15 mouse cellular contexts compared by ENCODE assay signal in the genomic region with DNA sequence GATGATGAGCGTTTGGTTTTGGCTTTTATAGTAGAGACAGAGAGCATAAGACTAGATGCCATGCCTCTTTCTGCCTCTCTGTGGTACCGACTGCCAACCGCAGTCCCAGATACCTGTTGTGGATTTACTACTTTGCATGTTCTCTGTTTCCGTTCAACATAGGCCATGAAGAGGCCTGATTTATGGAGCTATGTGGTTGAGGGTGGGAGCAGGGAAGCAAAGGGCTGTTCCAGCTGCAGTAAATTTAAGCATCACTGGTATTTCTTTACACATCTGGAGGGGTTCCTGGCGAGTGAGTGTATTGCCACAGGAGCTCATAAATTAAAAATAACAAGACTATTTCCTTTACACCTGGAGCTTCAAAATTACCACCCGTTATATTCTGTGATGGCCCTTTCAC.
"Had no signal": no experiment of that assay in that cellular context is flagged by ENCODE, and none has a peak within 500 bp of the region (broad histone marks: within the 10 kb centered on the region; RNA-seq: fewer than 3 reads in every experiment).

No protein-coding gene starts in this region.

- ATAC-seq: inflammation-experienced regulatory T-cells, adult 6 months; liver, postnatal 0 days; midbrain, embryonic 13.5 days had no signal

- H3K4me3 ChIP-seq: left cerebral cortex, adult 2 months; limb, embryonic 15.5 days; liver, embryonic 13.5 days; midbrain, embryonic 13.5 days; myocyte; neural tube, embryonic 12.5 days had no signal

- H3K27me3 ChIP-seq: neural tube, embryonic 12.5 days had no signal

- H3K4me2 ChIP-seq: limb, embryonic 15.5 days; liver, embryonic 13.5 days; midbrain, embryonic 13.5 days; neural tube, embryonic 12.5 days had no signal

- H3K36me3 ChIP-seq: limb, embryonic 15.5 days; liver, embryonic 13.5 days; midbrain, embryonic 13.5 days; neural tube, embryonic 12.5 days had no signal

- H3K9ac ChIP-seq: limb, embryonic 15.5 days; liver, embryonic 13.5 days; liver, postnatal 0 days; midbrain, embryonic 13.5 days; neural tube, embryonic 12.5 days had no signal

- DNase-seq: kidney, adult 2 months; kidney, postnatal 25 days; liver, embryonic 13.5 days; liver, postnatal 0 days; retina, postnatal 1 day; right cerebral cortex, postnatal 4 days; spleen, adult 18-20 months; thymus, adult 18-20 months; thymus, postnatal 14 days had no signal

- H3K9me3 ChIP-seq: limb, embryonic 15.5 days; liver, embryonic 13.5 days; midbrain, embryonic 13.5 days; neural tube, embryonic 12.5 days had no signal

- H3K27ac ChIP-seq: left cerebral cortex, adult 2 months; limb, embryonic 15.5 days; liver, embryonic 13.5 days; midbrain, embryonic 13.5 days; neural tube, embryonic 12.5 days had no signal

- H3K4me1 ChIP-seq: liver, embryonic 13.5 days had no signal
